Mouse (Mus musculus): Measurements from ENCODE around the gene H2-Eb2. TPM values are rescaled to one million over a fixed set of nuclear protein-coding genes. Genes with fewer than 3 reads are reported as not detected.
"Not testable (repeated sequence)": the region's sequence is repeated elsewhere in the genome, so short reads cannot be mapped to it uniquely, and the experiment has no call there.

H2-Eb2 gene
- polyA plus RNA-seq, 1 experiment = not detected

GRCm38 (mm10) chr17:34305380-34306030 is 20.0 kb upstream of the H2-Eb2 start, which contains the start of gene H2-Eb1:
H2-Eb1 (plus strand) TSS chr17:34305867.
- peaks cover 3% of the 10 kb centered on the region for H3K4me1 ChIP-seq (ENCODE audit: control insufficient read depth, insufficient read depth, low read length)
- TF ChIP-seq POLR2A (IDR thresholded peaks at IDR 0.05; ENCODE audit: control insufficient read depth, low read depth, low read length) (no peak), CTCF (IDR thresholded peaks at IDR 0.05; ENCODE audit: control insufficient read depth, insufficient read depth, insufficient replicate concordance, low read depth, low read length) (no peak)
- H3K36me3 ChIP-seq (ENCODE audit: control insufficient read depth, insufficient read depth, low read length) = no peaks in the 10 kb centered on the region
- no peaks in the 10 kb centered on the region for H3K27me3 ChIP-seq (ENCODE audit: control insufficient read depth, insufficient read depth, low read length)
- no peak within 1 kb of the TSS for H3K27ac ChIP-seq (ENCODE audit: control insufficient read depth, insufficient read depth, low read depth, low read length)
- H3K4me3 ChIP-seq (ENCODE audit: control insufficient read depth, low read depth, low read length) = no peak within 1 kb of the TSS

GRCm38 (mm10) chr17:34306407-34306806 is 19.1 kb upstream of the H2-Eb2 start:
- H3K27me3 ChIP-seq (ENCODE audit: control insufficient read depth, insufficient read depth, low read length) = no peaks in the 10 kb centered on the region
- no peak overlapping the region for H3K4me3 ChIP-seq (ENCODE audit: control insufficient read depth, low read depth, low read length)
- TF ChIP-seq POLR2A (IDR thresholded peaks at IDR 0.05; ENCODE audit: control insufficient read depth, low read depth, low read length) = no peak
- TF ChIP-seq CTCF (IDR thresholded peaks at IDR 0.05; ENCODE audit: control insufficient read depth, insufficient read depth, insufficient replicate concordance, low read depth, low read length) = no peak
- H3K27ac ChIP-seq (ENCODE audit: control insufficient read depth, insufficient read depth, low read depth, low read length) = no peak overlapping the region
- H3K4me1 ChIP-seq (ENCODE audit: control insufficient read depth, insufficient read depth, low read length) = peaks cover 3% of the 10 kb centered on the region
- no peaks in the 10 kb centered on the region for H3K36me3 ChIP-seq (ENCODE audit: control insufficient read depth, insufficient read depth, low read length)

GRCm38 (mm10) chr17:34307216-34307615 is 18.2 kb upstream of the H2-Eb2 start:
- Histone ChIP-seq H3K27me3 (ENCODE audit: control insufficient read depth, insufficient read depth, low read length) (no peaks in the 10 kb centered on the region), H3K4me1 (ENCODE audit: control insufficient read depth, insufficient read depth, low read length) (peaks cover 3% of the 10 kb centered on the region), H3K27ac (ENCODE audit: control insufficient read depth, insufficient read depth, low read depth, low read length) (no peak overlapping the region), H3K4me3 (ENCODE audit: control insufficient read depth, low read depth, low read length) (no peak overlapping the region), H3K36me3 (ENCODE audit: control insufficient read depth, insufficient read depth, low read length) (no peaks in the 10 kb centered on the region)
- TF ChIP-seq CTCF (IDR thresholded peaks at IDR 0.05; ENCODE audit: control insufficient read depth, insufficient read depth, insufficient replicate concordance, low read depth, low read length) (no peak), POLR2A (IDR thresholded peaks at IDR 0.05; ENCODE audit: control insufficient read depth, low read depth, low read length) (no peak)

GRCm38 (mm10) chr17:34308161-34308560 is 17.3 kb upstream of the H2-Eb2 start:
- TF ChIP-seq POLR2A (IDR thresholded peaks at IDR 0.05; ENCODE audit: control insufficient read depth, low read depth, low read length) = no peak
- no peak for TF ChIP-seq CTCF (IDR thresholded peaks at IDR 0.05; ENCODE audit: control insufficient read depth, insufficient read depth, insufficient replicate concordance, low read depth, low read length)
- no peak overlapping the region for H3K4me3 ChIP-seq (ENCODE audit: control insufficient read depth, low read depth, low read length)
- H3K27ac ChIP-seq (ENCODE audit: control insufficient read depth, insufficient read depth, low read depth, low read length) = no peak overlapping the region
- H3K27me3 ChIP-seq (ENCODE audit: control insufficient read depth, insufficient read depth, low read length) = no peaks in the 10 kb centered on the region
- peaks cover 3% of the 10 kb centered on the region for H3K4me1 ChIP-seq (ENCODE audit: control insufficient read depth, insufficient read depth, low read length)
- no peaks in the 10 kb centered on the region for H3K36me3 ChIP-seq (ENCODE audit: control insufficient read depth, insufficient read depth, low read length)

- Histone ChIP-seq H3K27ac (ENCODE audit: control insufficient read depth, insufficient read depth, low read depth, low read length) (no peak overlapping the region), H3K36me3 (ENCODE audit: control insufficient read depth, insufficient read depth, low read length) (no peaks in the 10 kb centered on the region), H3K4me1 (ENCODE audit: control insufficient read depth, insufficient read depth, low read length) (peaks cover 3% of the 10 kb centered on the region), H3K4me3 (ENCODE audit: control insufficient read depth, low read depth, low read length) (peak overlapping the region; percentile 87), H3K27me3 (ENCODE audit: control insufficient read depth, insufficient read depth, low read length) (no peaks in the 10 kb centered on the region)
- TF ChIP-seq CTCF (IDR thresholded peaks at IDR 0.05; ENCODE audit: control insufficient read depth, insufficient read depth, insufficient replicate concordance, low read depth, low read length) (no peak), POLR2A (IDR thresholded peaks at IDR 0.05; ENCODE audit: control insufficient read depth, low read depth, low read length) (no peak)
These were observed 16.2 kb upstream of the H2-Eb2 start for GRCm38 (mm10) chr17:34309225-34309624.

GRCm38 (mm10) chr17:34309683-34310385 is 15.6 kb upstream of the H2-Eb2 start:
- peaks cover 3% of the 10 kb centered on the region for H3K4me1 ChIP-seq (ENCODE audit: control insufficient read depth, insufficient read depth, low read length)
- no peaks in the 10 kb centered on the region for H3K27me3 ChIP-seq (ENCODE audit: control insufficient read depth, insufficient read depth, low read length)
- H3K4me3 ChIP-seq (ENCODE audit: control insufficient read depth, low read depth, low read length) = peak overlapping the region; percentile 87
- TF ChIP-seq POLR2A (IDR thresholded peaks at IDR 0.05; ENCODE audit: control insufficient read depth, low read depth, low read length) (peak; percentile 62; the same call in 1 of the 2 replicates), CTCF (IDR thresholded peaks at IDR 0.05; ENCODE audit: control insufficient read depth, insufficient read depth, insufficient replicate concordance, low read depth, low read length) (no peak)
- no peak overlapping the region for H3K27ac ChIP-seq (ENCODE audit: control insufficient read depth, insufficient read depth, low read depth, low read length)
- no peaks in the 10 kb centered on the region for H3K36me3 ChIP-seq (ENCODE audit: control insufficient read depth, insufficient read depth, low read length)

GRCm38 (mm10) chr17:34310526-34310925 is 14.9 kb upstream of the H2-Eb2 start:
- not testable (repeated sequence) for H3K4me3 ChIP-seq (ENCODE audit: control insufficient read depth, low read depth, low read length); H3K27me3 ChIP-seq (ENCODE audit: control insufficient read depth, insufficient read depth, low read length); H3K27ac ChIP-seq (ENCODE audit: control insufficient read depth, insufficient read depth, low read depth, low read length); H3K36me3 ChIP-seq (ENCODE audit: control insufficient read depth, insufficient read depth, low read length); H3K4me1 ChIP-seq (ENCODE audit: control insufficient read depth, insufficient read depth, low read length)

Measured in testis, adult 2 months (tissue).